Mouse (Mus musculus): ENCODE data around the gene Slc10a6. TPM values are rescaled to one million over a fixed set of nuclear protein-coding genes. Genes with fewer than 3 reads are reported as not detected.

Slc10a6 gene
- polyA plus RNA-seq, 1 experiment from 2014 or later = 0.20 TPM

GRCm38 (mm10) chr5:103655346-103656118 is 26.3 kb upstream of the Slc10a6 start, which contains the start of gene 1700016H13Rik:
Gene 1700016H13Rik (minus strand): TSS chr5:103656010.
- Histone ChIP-seq H3K4me3 (peak within 1 kb of the TSS; percentile 73), H3K9ac (peak within 1 kb of the TSS; percentile 81), H3K27me3 (replicated peaks) (peaks cover 8% of the 10 kb centered on the region), H3K9me3 (replicated peaks) (0 out of 2 replicates have a peak, but pooled peaks cover 3% of the 10 kb centered on the region), H3K36me3 (no peaks in the 10 kb centered on the region), H3K27ac (ENCODE audit: poor library complexity, severe bottlenecking) (no peak within 1 kb of the TSS), H3K4me1 (replicated peaks) (0 out of 2 replicates have a peak, but pooled peaks cover 5% of the 10 kb centered on the region), H3K4me2 (peak within 1 kb of the TSS; percentile 98)
- WGBS = under 1% methylated on average over 51 of the region's 56 CpGs
- ATAC-seq (ENCODE audit: insufficient number of reproducible peaks, low FRiP score) = peak; percentile 80

- Histone ChIP-seq H3K9me3 (replicated peaks) (0 out of 2 replicates have a peak, but pooled peaks cover 3% of the 10 kb centered on the region), H3K27ac (ENCODE audit: poor library complexity, severe bottlenecking) (no peak overlapping the region), H3K4me2 (peak overlapping the region; percentile 98), H3K27me3 (replicated peaks) (peaks cover 6% of the 10 kb centered on the region), H3K36me3 (no peaks in the 10 kb centered on the region), H3K4me3 (peak overlapping the region; percentile 73), H3K4me1 (replicated peaks) (0 out of 2 replicates have a peak, but pooled peaks cover 5% of the 10 kb centered on the region), H3K9ac (no peak overlapping the region)
- 78% methylated on average over 4 of the region's 4 CpGs for WGBS
- no peak for ATAC-seq (ENCODE audit: insufficient number of reproducible peaks, low FRiP score)
These were observed 25.6 kb upstream of the Slc10a6 start for GRCm38 (mm10) chr5:103654780-103655179.

- Histone ChIP-seq H3K4me3 (no peak overlapping the region), H3K4me2 (no peak overlapping the region), H3K27me3 (replicated peaks) (peaks cover 6% of the 10 kb centered on the region), H3K36me3 (no peaks in the 10 kb centered on the region), H3K4me1 (replicated peaks) (0 out of 2 replicates have a peak, but pooled peaks cover 5% of the 10 kb centered on the region), H3K9me3 (replicated peaks) (0 out of 2 replicates have a peak, but pooled peaks cover 3% of the 10 kb centered on the region), H3K9ac (no peak overlapping the region), H3K27ac (ENCODE audit: poor library complexity, severe bottlenecking) (no peak overlapping the region)
- ATAC-seq (ENCODE audit: insufficient number of reproducible peaks, low FRiP score) = no peak
- 23% methylated on average over 6 of the region's 6 CpGs for WGBS
These were observed 25.0 kb upstream of the Slc10a6 start for GRCm38 (mm10) chr5:103654225-103654624.

GRCm38 (mm10) chr5:103647320-103647719 is 18.1 kb upstream of the Slc10a6 start:
- no peak overlapping the region for H3K9ac ChIP-seq
- H3K27ac ChIP-seq (ENCODE audit: poor library complexity, severe bottlenecking) = no peak overlapping the region
- no peaks in the 10 kb centered on the region; the same call in 1 of the 2 replicates for H3K4me1 ChIP-seq (replicated peaks)
- H3K27me3 ChIP-seq (replicated peaks) = no peaks in the 10 kb centered on the region
- no peak overlapping the region for H3K4me2 ChIP-seq
- H3K36me3 ChIP-seq = no peaks in the 10 kb centered on the region
- 0 out of 2 replicates have a peak, but pooled peaks cover 3% of the 10 kb centered on the region for H3K9me3 ChIP-seq (replicated peaks)
- no peak overlapping the region for H3K4me3 ChIP-seq
- WGBS = 80% methylated on average over 3 of the region's 3 CpGs
- ATAC-seq (ENCODE audit: insufficient number of reproducible peaks, low FRiP score) = no peak

GRCm38 (mm10) chr5:103644167-103644566 is 15.0 kb upstream of the Slc10a6 start:
- Histone ChIP-seq H3K27me3 (replicated peaks) (no peaks in the 10 kb centered on the region), H3K4me1 (replicated peaks) (no peaks in the 10 kb centered on the region; the same call in 1 of the 2 replicates), H3K4me2 (no peak overlapping the region), H3K4me3 (no peak overlapping the region), H3K36me3 (no peaks in the 10 kb centered on the region), H3K9ac (no peak overlapping the region), H3K9me3 (replicated peaks) (no peaks in the 10 kb centered on the region), H3K27ac (ENCODE audit: poor library complexity, severe bottlenecking) (no peak overlapping the region)
- no peak for ATAC-seq (ENCODE audit: insufficient number of reproducible peaks, low FRiP score)
- 92% methylated on average over 1 of the region's 1 CpGs for WGBS

- Histone ChIP-seq H3K4me1 (replicated peaks) (no peaks in the 10 kb centered on the region), H3K4me2 (no peak overlapping the region), H3K27ac (ENCODE audit: poor library complexity, severe bottlenecking) (no peak overlapping the region), H3K9me3 (replicated peaks) (no peaks in the 10 kb centered on the region), H3K27me3 (replicated peaks) (no peaks in the 10 kb centered on the region), H3K4me3 (no peak overlapping the region), H3K36me3 (no peaks in the 10 kb centered on the region), H3K9ac (no peak overlapping the region)
- 75% methylated on average over 2 of the region's 2 CpGs for WGBS
- ATAC-seq (ENCODE audit: insufficient number of reproducible peaks, low FRiP score) = no peak
These were observed 8.0 kb upstream of the Slc10a6 start for GRCm38 (mm10) chr5:103637162-103637561.

GRCm38 (mm10) chr5:103629854-103630580 is 814 bp upstream of the Slc10a6 start:
- ATAC-seq (ENCODE audit: insufficient number of reproducible peaks, low FRiP score) = no peak

GRCm38 (mm10) chr5:103628499-103628898 is 704 bp downstream of the Slc10a6 start:
- Histone ChIP-seq H3K4me2 (no peak overlapping the region), H3K27me3 (replicated peaks) (no peaks in the 10 kb centered on the region), H3K27ac (ENCODE audit: poor library complexity, severe bottlenecking) (0 out of 2 replicates have a peak overlapping the region, but pooled peaks have one; percentile 53), H3K9ac (no peak overlapping the region), H3K4me1 (replicated peaks) (peaks cover 29% of the 10 kb centered on the region), H3K4me3 (no peak overlapping the region), H3K9me3 (replicated peaks) (no peaks in the 10 kb centered on the region), H3K36me3 (no peaks in the 10 kb centered on the region)
- no peak for ATAC-seq (ENCODE audit: insufficient number of reproducible peaks, low FRiP score)
- WGBS = 68% methylated on average over 6 of the region's 6 CpGs

More at GRCm38 (mm10) chr5:103629854-103630580, 814 bp upstream of the Slc10a6 start:
- WGBS = 61% methylated on average over 9 of the region's 9 CpGs
- no peak overlapping the region for H3K4me3 ChIP-seq
- no peaks in the 10 kb centered on the region for H3K27me3 ChIP-seq (replicated peaks)
- no peaks in the 10 kb centered on the region for H3K36me3 ChIP-seq
- H3K4me1 ChIP-seq (replicated peaks) = peaks cover 29% of the 10 kb centered on the region
- peak overlapping the region; percentile 30; the same call in 1 of the 2 replicates for H3K4me2 ChIP-seq
- H3K9ac ChIP-seq = no peak overlapping the region
- no peaks in the 10 kb centered on the region for H3K9me3 ChIP-seq (replicated peaks)
- H3K27ac ChIP-seq (ENCODE audit: poor library complexity, severe bottlenecking) = peak overlapping the region; percentile 53

GRCm38 (mm10) chr5:103624831-103625230 is 4.4 kb downstream of the Slc10a6 start:
- ATAC-seq (ENCODE audit: insufficient number of reproducible peaks, low FRiP score) = no peak
- peaks cover 29% of the 10 kb centered on the region for H3K4me1 ChIP-seq (replicated peaks)
- 86% methylated on average over 5 of the region's 5 CpGs for WGBS
- H3K9me3 ChIP-seq (replicated peaks) = no peaks in the 10 kb centered on the region
- no peaks in the 10 kb centered on the region for H3K27me3 ChIP-seq (replicated peaks)
- H3K4me3 ChIP-seq = no peak overlapping the region
- no peak overlapping the region for H3K9ac ChIP-seq
- H3K36me3 ChIP-seq = no peaks in the 10 kb centered on the region
- H3K27ac ChIP-seq (ENCODE audit: poor library complexity, severe bottlenecking) = no peak overlapping the region
- H3K4me2 ChIP-seq = no peak overlapping the region

- peaks cover 10% of the 10 kb centered on the region for H3K4me1 ChIP-seq (replicated peaks)
- H3K9ac ChIP-seq = no peak overlapping the region
- ATAC-seq (ENCODE audit: insufficient number of reproducible peaks, low FRiP score) = no peak
- H3K4me3 ChIP-seq = no peak overlapping the region
- H3K4me2 ChIP-seq = no peak overlapping the region
- H3K27ac ChIP-seq (ENCODE audit: poor library complexity, severe bottlenecking) = no peak overlapping the region
- WGBS = 80% methylated on average over 5 of the region's 5 CpGs
- no peaks in the 10 kb centered on the region for H3K27me3 ChIP-seq (replicated peaks)
- no peaks in the 10 kb centered on the region for H3K9me3 ChIP-seq (replicated peaks)
- H3K36me3 ChIP-seq = no peaks in the 10 kb centered on the region
These were observed 6.9 kb downstream of the Slc10a6 start for GRCm38 (mm10) chr5:103622321-103622720.
